Mouse (Mus musculus) T-helper 2 cell (primary cell): ENCODE data around the gene Bex2.

Experiments used
- in situ Hi-C: fragments of 300-600 bp; cut with MboI, MseI; formaldehyde crosslinking; loops from one replicate; pipeline ENCODE4 v1.15.1; 2025; ENCODE audit warnings: high pct_unique_total_duplicates

Gene Bex2

DNA sequence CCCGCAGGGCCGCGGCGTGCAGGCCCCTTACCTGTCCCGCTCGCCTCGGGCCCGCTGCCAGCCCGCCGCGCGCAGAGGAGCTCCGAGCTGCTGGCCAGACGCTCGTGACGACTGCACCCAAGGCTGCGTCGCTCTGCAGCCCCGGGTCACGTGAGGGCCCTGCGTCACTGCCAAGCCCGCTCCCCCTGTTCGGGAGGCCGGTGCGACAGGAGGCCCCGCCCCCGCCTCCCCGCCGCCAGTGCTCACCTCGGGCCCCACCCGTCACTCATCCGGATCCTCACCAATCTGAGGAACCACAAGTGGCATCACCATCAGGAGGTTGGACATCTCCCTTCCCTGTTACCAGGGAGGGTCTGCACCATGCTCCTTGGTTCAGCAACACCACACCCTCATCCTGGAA is at the start of gene Bex2:
Gene Bex2, minus strand, starts transcription at position 217 of the 400 bp plus-strand sequence.
- in situ Hi-C loops = loop anchor here (5.0 kb wide), 1 partner anchor 49 kb away; no protein-coding TSS in a partner anchor

DNA sequence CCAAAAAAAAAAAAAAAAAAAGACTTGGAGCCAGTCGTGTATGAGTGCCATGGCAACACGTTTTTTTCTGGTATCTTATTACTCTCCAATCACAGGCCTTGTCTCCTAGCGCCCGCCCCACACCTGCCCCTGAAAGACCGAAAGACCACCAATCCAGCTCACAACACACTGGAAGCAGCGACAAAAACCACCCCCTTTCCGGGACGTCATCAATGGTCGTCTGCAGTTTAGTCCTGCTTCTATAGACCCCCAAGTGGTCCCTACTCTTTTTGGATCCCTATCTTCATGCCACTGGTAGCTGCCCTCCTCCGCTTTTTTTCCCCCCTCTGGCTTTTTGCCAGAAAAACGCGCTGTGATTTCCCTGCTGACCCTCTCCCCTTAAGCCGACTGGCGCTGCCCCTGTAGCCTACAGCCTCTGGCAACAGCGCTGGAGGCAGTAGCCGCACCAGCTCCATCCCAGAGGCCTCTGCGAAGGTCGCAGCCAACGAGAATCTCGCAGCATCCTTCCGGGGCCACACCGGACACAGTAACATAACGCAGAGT is 47.5 kb upstream of the Bex2 start:
- in situ Hi-C loops = loop anchor here (5.0 kb wide), 1 partner anchor 48 kb away; the partner anchor contains the start of gene Bex2

GRCm38 (mm10) chrX:136115015-136115414 is 47.0 kb upstream of the Bex2 start:
- in situ Hi-C loops = loop anchor here (5.0 kb wide), 1 partner anchor 48 kb away; the partner anchor contains the start of gene Bex2

DNA sequence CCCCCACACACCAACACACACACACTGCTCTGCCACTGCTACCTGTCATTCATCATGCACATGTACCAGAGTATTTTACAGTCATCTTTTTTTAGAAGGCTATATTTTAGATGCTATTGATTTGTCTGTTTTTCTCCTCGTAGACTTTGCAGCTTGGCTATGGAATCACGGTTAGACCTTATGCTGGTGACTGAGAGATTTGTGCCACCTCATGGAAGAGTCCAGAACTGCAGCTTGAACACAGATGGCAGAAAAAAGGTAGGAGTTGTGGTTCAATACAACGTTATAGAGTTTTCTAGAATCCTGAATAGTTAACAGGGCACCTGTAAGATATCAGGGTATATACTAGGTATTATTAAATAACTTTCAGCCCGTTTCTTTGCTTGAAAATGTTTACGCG is 39.9 kb upstream of the Bex2 start:
- in situ Hi-C loops = no loop called here

DNA sequence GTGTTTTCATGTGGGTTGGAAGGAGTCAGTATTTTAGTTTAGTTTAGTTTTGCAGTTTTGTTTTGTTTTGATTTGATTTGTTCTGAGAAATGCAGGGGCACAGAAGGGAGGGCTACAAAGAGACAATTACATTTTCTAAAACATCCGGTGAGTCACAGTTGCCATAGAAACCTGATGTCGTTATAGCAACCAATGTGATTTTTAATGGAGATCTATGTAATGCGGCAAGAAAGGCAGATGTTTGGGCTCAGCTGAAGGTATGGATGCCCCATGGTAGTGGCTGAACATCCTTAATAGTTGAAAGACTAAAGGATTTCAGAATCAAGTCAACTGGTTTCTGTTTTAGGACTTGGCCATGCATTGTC is 36.7 kb upstream of the Bex2 start:
- in situ Hi-C loops = no loop called here

DNA sequence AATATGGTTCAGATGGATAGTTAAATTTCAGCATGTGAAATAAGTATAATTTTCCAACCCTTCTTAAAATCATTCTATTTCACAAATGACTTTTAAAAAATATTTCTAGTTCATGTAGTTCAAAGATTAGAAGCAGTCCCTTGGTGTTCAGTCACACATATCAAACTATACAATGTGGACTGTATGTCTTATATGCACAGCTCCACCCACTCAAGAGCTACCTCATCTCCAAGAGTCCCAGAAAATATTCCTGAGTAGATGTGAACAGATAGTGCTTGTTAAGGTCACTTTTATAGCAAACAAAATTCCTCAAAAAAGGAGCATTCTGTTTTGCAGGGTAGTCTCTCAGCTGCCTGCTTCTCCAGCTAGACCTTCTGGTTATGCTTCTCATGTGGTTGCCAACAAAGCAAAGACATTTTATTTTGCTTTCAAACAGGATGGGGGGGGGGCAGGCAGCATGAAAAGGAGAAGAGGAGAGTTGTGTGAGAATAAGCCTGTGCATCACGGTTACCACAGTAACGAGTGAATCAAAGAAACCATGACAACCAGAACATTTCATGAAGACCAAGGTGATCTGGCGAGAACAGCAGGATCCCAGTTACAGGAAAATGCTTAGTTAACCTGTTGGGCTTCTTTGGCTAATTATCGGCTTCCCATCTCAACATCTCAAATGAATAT is 36.1 kb upstream of the Bex2 start:
- in situ Hi-C loops = no loop called here

DNA sequence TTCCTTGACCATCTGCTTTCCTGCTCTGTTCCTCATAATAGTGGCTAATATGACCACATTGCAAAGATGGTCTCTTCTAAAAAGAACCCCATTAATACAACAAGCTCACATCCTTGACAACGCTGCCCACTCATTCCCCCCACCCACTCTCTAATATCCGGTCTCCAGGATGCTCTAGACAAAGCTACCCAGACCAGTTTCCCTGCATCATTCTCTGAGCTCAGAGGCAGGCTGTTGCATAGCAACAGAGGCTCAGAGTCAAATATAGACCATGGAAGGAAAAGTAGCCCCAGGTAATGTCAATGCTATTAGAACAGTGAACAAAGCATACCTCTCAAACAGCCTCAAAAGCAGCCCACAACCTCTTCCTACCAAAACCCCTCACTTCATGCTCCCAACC is 26.4 kb upstream of the Bex2 start:
- in situ Hi-C loops = no loop called here

DNA sequence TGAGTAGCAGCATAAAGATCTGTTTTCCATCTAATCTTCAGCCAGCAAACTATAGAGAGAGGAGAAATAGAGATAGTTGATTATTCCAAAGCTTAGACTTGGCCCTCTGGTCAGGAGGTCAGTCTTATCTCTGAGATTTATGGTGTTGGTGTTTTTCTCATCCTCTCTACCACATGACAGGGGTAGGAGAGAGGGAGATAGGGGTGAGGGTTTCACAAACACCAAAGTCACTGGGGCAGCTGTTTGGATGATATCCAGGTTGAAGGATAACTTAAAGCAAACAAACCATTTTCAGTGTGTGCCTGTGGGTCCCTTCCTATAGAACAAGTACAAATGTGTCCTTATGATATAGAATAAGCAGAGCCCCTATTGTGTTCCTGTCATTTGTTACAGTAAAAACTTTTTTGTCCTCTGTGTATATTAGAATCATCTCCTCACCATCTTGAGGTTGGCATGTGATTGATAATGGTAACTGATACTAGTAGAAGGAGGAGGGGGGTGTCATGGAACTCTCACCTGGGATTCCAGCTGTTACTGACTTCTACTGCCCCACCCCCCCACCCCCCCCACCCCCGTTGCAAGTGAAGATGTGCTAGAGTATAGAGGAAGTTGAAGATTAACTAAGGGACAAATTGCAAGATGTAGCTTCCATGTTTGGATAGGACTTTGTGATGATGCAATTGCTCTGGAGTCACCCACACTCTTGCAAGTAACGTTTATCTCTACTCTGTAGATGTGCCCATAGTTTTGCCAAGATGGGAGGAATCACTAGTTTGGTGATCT is 24.7 kb upstream of the Bex2 start:
- in situ Hi-C loops = no loop called here

DNA sequence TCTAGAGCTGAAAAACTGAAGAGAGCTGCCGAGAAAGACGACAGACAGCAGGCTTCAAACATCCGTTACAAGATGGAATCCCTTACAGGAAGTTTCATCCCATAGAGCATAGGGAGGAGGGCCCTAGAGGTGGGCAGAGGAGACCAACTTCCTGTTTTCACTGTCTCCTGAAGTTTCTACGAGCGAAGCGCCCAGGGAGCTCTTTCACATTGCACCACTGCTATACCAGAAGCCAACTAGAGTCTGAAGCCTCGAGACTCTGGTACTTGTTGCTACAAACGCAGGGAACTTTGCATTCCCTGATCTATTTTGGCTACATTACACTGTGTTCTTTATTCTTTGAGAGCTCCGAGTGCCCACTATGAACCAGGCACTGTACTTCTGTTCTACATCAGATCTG is 17.1 kb upstream of the Bex2 start, which contains the start of gene Nxf3:
Gene Nxf3, minus strand, starts transcription at position 101 of the 400 bp plus-strand sequence.
- in situ Hi-C loops = no loop called here

DNA sequence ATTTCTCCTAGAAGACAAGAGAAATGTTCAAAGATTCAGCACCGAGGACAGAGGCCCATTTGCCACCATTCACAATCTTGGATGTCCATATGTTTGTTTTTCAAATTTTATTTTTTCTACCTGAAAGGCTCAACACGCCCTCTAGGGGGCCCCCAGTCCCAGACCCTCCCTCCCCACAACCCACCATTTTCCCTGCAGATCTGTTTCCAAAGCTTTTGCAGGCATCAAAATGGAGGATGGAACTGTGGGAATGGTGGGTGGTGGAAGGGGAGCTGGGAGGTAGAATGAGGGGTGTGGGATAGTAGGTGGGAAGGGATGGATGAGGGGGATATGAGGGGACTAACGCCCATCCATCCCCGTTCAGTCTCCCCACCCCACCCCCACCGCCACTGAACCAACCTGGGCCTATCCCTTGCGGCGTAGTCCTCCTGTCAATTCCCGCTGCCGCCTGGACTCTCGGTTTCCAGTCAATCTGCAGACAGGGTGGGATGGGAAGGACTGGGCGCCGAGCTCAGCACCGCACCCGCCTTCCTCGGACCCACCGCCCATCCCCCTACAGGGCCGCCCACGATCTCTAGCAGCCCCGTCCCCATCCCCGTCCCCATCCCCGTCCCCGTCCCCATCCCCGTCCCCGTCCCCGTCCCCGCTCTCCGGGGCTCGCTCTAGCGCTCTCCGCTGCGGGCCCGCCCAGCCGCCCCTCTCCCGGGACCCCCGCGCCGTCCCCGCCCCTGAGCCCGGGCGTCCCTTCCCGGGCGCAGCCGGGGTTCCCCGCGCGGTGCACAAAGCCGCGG is 640 bp downstream of the Bex2 start:
- in situ Hi-C loops = loop anchor here (5.0 kb wide), 1 partner anchor 50 kb away; no protein-coding TSS in a partner anchor

GRCm38 (mm10) chrX:136060698-136061097 is 7.3 kb downstream of the Bex2 start:
- in situ Hi-C loops = no loop called here

DNA sequence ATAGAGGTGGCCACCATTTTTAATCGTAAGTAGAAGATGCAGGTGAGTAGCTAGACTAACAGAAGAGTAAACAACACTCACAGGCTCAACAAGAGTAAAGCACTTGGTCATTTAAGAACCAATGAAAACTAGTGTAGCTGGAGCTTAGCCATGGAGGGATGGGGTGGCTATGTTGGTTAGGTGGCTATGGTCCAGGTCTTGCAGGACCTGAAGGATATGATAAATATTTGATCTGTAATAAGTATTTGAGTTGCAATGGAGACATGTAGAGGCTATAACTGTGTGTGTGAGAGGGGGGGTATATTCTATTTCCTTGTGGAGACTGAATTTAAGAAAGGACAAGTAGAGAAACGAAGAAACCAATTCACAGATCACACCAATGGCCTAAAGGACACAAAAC is 16.8 kb downstream of the Bex2 start:
- in situ Hi-C loops = no loop called here

GRCm38 (mm10) chrX:136047528-136047927 is 20.5 kb downstream of the Bex2 start:
- in situ Hi-C loops = no loop called here

DNA sequence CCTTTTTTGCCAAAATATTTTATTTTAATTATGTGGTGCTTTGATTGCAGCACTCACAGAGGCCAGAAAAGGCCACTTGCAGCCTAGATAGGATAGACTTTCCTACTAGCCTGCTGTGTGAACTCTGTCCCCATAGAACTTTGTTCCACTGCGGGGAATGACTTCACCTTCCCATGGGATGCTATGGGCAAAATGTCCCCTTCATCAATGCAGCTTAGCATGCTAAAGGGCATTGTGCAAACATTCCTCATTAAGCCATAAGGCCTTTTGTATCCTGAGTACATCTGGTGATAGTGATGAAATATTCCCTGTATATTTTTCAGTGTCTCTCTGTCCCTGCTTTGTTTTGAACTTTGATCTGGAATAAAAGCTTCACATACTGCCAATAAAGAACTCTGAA is 24.3 kb downstream of the Bex2 start:
- in situ Hi-C loops = no loop called here

DNA sequence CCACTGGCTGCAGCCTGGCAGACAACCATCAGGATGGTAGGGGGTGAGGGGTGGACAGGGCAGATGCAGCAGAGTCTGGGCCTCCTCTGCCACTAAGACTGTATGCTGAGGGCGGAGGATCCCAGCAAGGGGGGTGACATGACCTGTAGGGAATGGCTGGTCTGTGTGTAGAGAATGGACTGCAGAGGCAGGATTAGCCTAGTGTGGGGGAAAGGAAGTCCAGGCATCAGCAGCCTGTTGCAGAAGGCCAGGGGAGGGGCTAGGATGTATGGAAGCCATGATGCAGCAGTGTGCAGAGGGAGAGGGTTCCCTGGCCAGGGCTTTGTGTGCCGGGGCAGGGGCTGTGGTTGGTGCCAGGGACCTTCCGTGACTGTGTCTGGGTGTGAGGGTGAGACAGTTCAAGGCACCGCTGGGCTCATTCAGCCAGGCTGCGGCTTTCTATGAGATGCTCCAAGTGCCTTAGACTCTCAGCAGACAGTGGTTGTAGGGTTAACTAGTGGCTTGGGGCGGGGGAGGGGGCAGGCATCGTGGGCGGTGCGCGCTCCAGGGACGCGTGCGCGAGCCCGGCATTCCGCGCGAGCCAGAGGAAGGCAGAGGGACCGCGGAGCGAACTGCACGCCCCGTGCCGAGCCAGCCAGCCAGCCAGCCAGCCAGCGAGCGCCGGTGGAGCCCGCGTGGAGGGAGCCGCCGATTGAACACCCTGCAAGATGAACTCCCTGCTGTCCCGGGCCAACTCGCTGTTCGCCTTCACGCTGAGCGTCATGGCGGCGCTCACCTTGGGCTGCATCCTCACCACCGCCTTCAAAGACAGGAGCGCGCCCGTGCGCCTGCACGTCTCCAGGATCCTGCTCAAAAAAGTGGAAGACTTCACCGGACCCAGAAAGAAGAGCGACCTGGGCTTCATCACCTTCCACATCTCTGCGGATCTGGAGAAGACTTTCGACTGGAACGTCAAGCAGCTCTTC is 35.0 kb downstream of the Bex2 start, which contains the start of gene Arxes1:
Gene Arxes1, plus strand, starts transcription at position 569 of the 965 bp plus-strand sequence.
- in situ Hi-C loops = loop anchor here (5.0 kb wide), 1 partner anchor 41 kb away; the partner anchor contains the start of gene Arxes2

DNA sequence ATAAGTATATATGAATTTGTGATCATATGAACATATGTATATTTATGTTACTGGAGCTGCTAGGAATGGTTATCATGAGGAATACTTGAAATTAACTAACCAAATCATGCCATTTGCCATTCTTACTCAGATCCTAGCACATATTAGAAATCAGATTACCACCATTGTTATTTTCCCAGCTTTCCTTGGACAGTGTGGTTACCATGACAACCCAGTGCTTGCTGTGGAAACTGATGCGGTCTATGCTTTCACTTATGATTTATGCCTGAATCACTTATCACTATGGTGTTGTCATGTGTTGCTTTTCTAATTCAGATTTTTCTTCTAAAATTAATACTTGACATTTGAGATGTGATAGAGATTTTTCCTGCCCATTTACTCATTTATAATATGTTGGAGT is 37.7 kb downstream of the Bex2 start:
- in situ Hi-C loops = loop anchor here (5.0 kb wide), 1 partner anchor 38 kb away; the partner anchor contains the start of gene Arxes2
